Mouse (Mus musculus): ENCODE measurements at regions not wholly inside any gene's neighbourhood (a gene's known extent, or its start where the extent isn't known, plus 50 kb on each side); places are given as distances from the start of the nearest gene placed in this dataset.
A peak's percentile ranks its signal among the peaks of the same experiment; 100 is the strongest.

GRCm38 (mm10) chrX:12873698-12874144 is 111.8 kb upstream of the Med14 start:
- TF ChIP-seq CTCF (IDR thresholded peaks at IDR 0.05; ENCODE audit: low read depth, low read length) (peak; percentile 74), EP300 (IDR thresholded peaks at IDR 0.05; ENCODE audit: insufficient read depth, low read depth, low read length) (no peak), POLR2A (IDR thresholded peaks at IDR 0.05; ENCODE audit: insufficient read depth, low read length) (peak; percentile 21)
